Mouse (Mus musculus) mature B cell (primary cell): Measurements from ENCODE around the gene Ptprg.

Experiments
- in situ Hi-C: fragments of 300-500 bp; cut with MboI; formaldehyde crosslinking; loops from 2 replicates; pipeline ENCODE4 v1.14.3; 2019

Ptprg gene

GRCm38 (mm10) chr14:12143941-12144485 is 590.7 kb downstream of the Ptprg start:
- in situ Hi-C loops: no loop called here

DNA sequence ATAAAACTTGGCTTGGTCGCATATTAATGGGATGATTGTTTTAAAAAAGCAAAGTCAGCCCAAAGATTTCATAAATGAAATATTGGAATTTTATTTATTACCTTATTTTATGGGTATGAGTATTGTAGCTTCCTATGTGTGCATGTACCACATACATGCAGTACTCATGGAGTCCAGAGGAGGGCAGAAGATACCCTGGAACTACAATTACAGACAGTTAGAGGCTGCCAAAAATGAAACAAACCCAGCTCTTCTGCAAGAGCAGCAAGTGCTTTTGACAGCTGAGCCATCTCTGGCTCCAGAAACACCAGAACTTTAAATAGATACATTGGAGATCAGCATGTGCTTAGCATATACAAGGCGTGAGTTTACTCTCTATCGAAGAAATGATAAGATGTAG is 592.6 kb downstream of the Ptprg start:
- in situ Hi-C loops: no loop called here

DNA sequence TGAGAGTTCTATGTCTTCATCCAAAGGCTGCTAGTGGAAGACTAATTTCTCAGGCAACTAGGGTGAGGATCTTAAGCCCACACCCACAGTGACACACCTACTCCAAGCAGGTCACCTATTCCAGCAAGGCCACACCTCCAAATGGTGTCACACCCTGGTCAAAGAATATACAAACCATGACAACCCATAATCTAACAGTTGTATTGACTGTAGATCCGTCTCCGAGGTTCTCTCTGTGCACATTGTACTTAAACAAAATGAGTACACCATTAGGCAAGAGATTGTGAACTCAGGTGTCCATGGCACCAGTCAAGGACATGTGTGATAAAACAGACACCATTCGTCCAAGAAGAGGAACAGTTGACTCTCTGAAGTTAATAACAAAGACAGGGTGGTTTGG is 596.2 kb downstream of the Ptprg start:
- in situ Hi-C loops: no loop called here

DNA sequence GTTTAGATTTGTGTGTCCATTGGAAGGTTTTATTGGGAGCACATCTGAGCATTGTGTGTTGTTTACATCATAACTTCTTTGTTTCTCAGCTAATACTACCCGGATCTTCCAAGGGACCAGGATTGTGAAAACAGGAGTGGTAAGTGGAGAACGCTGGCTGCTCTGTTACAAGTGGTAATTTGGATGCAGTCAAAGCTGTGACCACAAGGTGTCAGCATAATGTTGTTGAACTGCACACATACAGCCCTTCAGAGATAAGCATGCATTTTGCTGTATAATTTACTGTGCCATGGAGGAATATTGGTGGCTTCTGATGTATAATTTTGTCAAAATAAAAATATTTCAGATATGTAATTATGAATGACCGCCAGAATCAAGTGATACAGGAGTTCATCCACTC is 598.6 kb downstream of the Ptprg start:
- in situ Hi-C loops: no loop called here

- in situ Hi-C loops: no loop called here
Measured at GRCm38 (mm10) chr14:12152748-12153147, 599.4 kb downstream of the Ptprg start.

- in situ Hi-C loops: no loop called here
Measured at GRCm38 (mm10) chr14:12153599-12153998, 600.3 kb downstream of the Ptprg start.

DNA sequence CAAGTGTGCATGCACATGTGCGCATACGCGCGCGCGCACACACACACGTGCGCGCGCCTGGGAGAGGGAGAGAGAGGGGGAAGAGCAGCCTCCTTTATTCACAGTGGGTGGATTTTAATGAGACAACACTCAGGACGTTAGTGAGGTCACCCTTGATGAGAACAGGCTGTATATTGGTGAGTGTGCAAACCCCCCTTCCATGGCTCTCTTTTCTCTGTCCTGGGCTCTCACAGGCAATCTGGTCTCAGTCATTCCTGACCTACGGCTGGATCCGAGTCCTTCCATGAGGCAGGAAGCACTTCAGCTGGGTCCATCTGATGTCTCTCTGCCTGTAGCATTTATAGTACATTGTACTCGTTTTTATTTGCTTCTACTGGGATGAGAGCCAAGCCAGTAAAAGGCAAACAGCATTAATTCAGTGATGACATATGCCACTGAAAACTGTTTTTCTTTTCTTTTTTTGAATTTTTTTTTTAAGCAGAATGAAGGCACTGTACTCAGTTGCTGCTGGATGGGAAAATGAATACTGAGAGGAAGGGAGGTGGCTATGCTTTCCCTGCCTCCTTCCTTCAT is 608.5 kb downstream of the Ptprg start:
- in situ Hi-C loops: no loop called here

GRCm38 (mm10) chr14:12162331-12162854 is 609.1 kb downstream of the Ptprg start:
- in situ Hi-C loops: no loop called here

- in situ Hi-C loops: no loop called here
Measured at GRCm38 (mm10) chr14:12163196-12163595, 609.9 kb downstream of the Ptprg start.

DNA sequence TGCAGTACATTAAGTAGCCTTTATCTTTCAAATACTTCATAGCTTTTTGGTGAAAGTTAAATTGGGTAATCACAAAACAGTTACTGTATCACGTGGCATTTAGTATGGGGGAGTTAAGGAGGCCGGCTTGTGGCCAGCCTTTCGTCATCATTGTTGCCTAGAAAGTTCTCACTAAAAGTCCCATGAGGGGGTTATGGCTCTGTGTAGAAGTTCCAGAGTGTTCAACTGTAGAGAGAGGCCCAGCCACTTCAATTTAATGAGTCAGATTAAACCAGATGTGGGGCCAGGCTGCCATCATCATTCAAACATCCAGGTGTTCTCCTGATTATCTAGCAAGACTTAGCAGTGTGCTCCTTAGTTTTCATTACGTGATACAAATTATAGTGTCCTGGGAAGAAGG is 613.9 kb downstream of the Ptprg start:
- in situ Hi-C loops: no loop called here

- in situ Hi-C loops: no loop called here
Measured at GRCm38 (mm10) chr14:12167651-12168050, 614.3 kb downstream of the Ptprg start.

- in situ Hi-C loops: no loop called here
Measured at GRCm38 (mm10) chr14:12177436-12177835, 624.1 kb downstream of the Ptprg start.

- in situ Hi-C loops: no loop called here
Measured at GRCm38 (mm10) chr14:12178645-12179044, 625.3 kb downstream of the Ptprg start.

GRCm38 (mm10) chr14:12180116-12180515 is 626.8 kb downstream of the Ptprg start:
- in situ Hi-C loops: no loop called here

DNA sequence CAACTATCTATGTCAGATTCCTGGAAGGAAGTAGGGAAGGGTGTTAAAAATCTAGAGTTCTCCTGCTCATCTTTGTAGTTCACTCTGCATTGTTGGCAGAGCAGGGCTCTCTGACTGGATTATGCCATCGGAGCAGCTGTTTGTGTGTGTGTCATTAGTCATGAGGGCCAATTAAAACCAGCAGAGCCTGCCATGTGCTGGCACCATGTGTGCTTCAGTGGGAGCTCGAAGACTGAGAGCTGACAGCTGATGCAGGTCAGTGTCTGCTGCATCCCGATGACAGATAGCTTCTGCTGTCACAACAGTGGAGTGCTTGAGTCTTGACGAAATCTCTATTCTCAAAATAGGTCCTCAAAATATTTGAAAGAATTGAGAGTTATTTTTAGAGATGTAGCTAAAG is 631.7 kb downstream of the Ptprg start:
- in situ Hi-C loops: no loop called here

DNA sequence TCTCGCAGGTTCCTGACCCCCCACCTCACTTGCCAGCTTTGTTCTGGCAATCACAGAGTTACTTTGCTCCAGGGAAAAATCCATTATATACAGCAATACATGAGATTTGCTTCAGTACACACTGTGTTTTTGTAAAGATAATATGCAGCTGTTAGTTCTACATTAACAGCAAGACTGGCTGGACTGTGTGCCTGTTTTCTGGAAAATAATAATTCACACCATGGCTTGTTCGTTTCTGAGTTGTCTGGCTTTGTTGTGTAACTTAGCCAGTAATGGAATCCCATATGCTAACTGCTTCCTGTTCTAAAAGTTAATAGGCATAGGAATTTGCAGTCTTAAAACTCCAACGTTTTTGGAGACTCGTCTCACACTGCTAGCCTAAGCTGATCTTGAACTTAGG is 635.0 kb downstream of the Ptprg start:
- in situ Hi-C loops: no loop called here

DNA sequence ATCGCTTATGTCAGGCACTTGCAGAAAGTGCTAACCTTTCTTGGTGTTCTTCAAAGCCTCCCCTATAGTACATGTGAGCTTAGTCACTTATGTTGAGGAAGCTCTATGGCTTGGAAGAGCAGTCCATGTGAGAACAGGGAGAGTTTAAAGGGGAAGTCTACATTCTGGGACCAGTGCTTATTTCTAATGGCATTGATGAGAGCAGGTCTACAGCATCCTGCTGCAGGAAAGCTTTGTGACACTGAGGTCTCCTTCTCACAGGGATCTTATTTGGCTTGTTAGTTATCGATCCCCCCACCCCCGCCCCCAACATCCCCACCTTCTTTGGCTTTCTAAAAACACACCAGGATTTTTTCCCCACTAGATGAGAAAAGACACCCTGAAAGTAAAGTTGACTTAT is 635.9 kb downstream of the Ptprg start:
- in situ Hi-C loops: no loop called here

GRCm38 (mm10) chr14:12189717-12190600 is 636.6 kb downstream of the Ptprg start:
- in situ Hi-C loops: no loop called here

DNA sequence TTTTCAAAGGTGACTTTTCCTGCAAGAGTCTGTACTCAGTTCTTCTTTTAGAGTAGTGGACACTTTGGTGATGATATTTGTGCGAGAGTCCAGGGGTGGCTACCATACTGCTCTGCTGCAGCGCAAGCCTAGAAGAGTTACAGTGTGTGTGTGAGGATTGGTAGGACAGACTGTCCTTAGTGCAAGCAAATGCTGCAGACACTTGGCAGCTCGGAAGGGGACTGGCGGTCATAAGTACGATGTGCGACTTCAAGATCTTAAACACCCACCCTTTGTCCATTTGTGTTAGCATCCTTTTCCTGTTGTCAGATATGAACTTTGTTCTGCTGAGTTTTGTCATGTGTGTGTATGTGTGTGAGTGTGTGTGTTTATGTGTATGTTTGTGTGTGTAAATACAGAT is 637.7 kb downstream of the Ptprg start:
- in situ Hi-C loops: no loop called here

DNA sequence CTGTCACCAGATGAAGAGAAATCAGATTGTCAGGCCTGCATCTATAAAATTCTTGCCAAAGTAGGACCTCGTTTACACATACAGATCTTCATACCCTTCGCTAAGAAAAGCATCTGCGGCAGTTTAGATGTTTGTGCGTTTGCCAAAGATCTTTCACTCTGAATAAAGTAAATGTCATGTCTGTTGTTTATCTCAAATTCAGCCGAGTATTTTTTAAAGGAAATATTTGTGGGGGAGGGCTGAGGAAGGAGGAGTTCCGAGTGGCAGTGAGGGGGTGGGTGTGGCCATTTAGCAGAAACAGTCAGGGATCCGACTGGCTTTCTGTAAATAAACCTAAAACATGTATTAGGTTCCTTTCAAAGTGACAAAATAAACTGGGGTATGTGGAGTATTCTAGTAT is 645.4 kb downstream of the Ptprg start:
- in situ Hi-C loops: no loop called here

- in situ Hi-C loops: no loop called here
Measured at GRCm38 (mm10) chr14:12199956-12200950, 646.9 kb downstream of the Ptprg start.

GRCm38 (mm10) chr14:12202214-12202613 is 648.9 kb downstream of the Ptprg start:
- in situ Hi-C loops: no loop called here
